Mouse (Mus musculus) megakaryocyte-erythroid progenitor cell, adult 5 weeks (primary cell): ENCODE measurements around the gene Cldn34b2. TPM values are rescaled to one million over a fixed set of nuclear protein-coding genes. Genes with fewer than 3 reads are reported as not detected.

Experiments
- polyA plus RNA-seq: library from polyadenylated mRNA; stranded (reverse); fragments of >175 nt; gene quantifications from 2 replicates; pipeline ENCODE4 v1.2.3, GENCODE M21; 2012

Gene Cldn34b2
- polyA plus RNA-seq = 0.06 TPM in 1 of 2 replicates, not detected in the other

GRCm38 (mm10) chrX:155128312-155128711 is at the start of gene Cldn34b2:
TSS of gene Cldn34b2 (minus strand) at chrX:155128412.

DNA sequence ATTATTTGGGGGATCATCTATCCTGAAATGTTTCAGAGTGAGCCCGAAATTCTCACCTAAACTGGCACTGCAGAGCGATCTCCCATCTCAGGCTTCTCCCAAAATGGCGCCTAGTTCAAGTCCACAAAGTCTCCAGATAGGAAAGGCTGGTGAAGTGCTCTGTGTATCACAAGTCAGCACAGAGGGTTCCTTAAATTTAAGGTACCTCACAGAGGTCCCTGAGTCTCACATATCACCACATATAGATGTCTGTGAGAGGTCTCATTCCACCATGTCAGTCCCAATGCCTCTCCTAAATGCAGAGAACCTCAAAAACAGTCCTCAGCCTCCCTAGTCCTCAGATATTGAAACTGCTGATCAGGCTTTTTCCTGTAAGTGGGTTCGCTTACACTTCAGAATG is 34.6 kb downstream of the Cldn34b2 start, which contains the start of gene Magea2:
TSS of gene Magea2 (minus strand) at position 101 of the 400 bp plus-strand sequence.

DNA sequence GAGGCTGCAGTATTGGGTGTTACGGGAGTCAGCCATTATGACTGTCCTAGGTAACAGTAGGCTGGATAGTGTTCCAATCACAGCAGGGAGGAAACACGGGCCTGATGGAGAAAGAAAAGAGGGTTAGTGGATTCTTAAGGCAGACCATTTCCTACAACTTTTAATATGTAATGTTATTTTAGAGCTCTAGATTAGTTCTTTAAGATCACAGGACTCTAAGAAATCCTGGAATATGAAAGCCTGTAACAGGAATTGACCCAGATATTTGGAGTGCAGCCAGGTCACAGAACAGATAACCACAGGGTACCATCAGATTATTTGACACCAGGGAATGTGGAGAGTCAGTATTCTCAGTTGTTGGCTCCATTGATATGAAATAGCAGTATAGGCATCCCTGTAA is 38.5 kb downstream of the Cldn34b2 start, which contains the start of gene Magea1:
TSS of gene Magea1 (minus strand) at position 101 of the 400 bp plus-strand sequence.

Other genes starting within 250 kb of the Cldn34b2 start
- not detected in 2 replicates for gene Cldn34b1, start 238.1 kb downstream of the Cldn34b2 start, polyA plus RNA-seq
- not detected in 2 replicates for gene Magea6, start 192.4 kb downstream of the Cldn34b2 start, polyA plus RNA-seq
- gene Magea3, start 178.9 kb downstream of the Cldn34b2 start, polyA plus RNA-seq = not detected in 2 replicates
- gene Magea8, start 132.6 kb downstream of the Cldn34b2 start, polyA plus RNA-seq = not detected in 2 replicates
- gene Magea5, start 65.3 kb downstream of the Cldn34b2 start, polyA plus RNA-seq = not detected in 2 replicates
- gene Magea1, start 38.6 kb downstream of the Cldn34b2 start, polyA plus RNA-seq = not detected in 2 replicates
- not detected in 2 replicates for gene Magea2, start 34.7 kb downstream of the Cldn34b2 start, polyA plus RNA-seq
- gene Sat1, start 88.0 kb upstream of the Cldn34b2 start, polyA plus RNA-seq = 49.9 and 66.5 TPM in 2 replicates
- 5.9 and 8.5 TPM in 2 replicates for gene Acot9, start 134.0 kb upstream of the Cldn34b2 start, polyA plus RNA-seq
- 24.5 and 28.2 TPM in 2 replicates for gene Prdx4, start 212.3 kb upstream of the Cldn34b2 start, polyA plus RNA-seq